Comparison of ENCODE assay signal across 16 mouse cellular contexts in the genomic region with DNA sequence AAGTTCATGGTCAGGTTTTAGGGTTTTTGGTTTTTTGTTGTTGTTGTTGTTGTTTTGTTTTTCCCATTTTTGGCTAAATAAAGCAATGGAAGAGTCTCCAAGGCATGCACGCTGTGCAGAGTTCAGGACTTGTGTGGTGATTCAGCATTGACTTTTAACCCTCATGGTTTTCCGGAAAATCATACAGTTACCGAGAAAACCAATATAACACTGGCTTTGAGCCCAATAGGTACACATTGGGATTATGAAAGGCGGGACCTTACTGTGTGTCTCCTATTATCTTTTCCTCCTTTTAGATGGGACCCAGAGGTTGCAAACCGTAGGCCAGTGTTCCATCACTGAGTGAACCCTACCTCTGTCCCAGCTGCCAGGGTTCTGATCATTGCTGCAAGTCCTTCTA.
"Had no signal": no experiment of that assay in that cellular context is flagged by ENCODE, and none has a peak within 500 bp of the region (broad histone marks: within the 10 kb centered on the region; RNA-seq: fewer than 3 reads in every experiment).

No protein-coding gene starts in this region.

- H3K27me3 ChIP-seq: limb, embryonic 12.5 days; limb, embryonic 15.5 days; lung, embryonic 15.5 days; megakaryocyte, embryonic 14.5 days had no signal

- H3K27ac ChIP-seq: limb, embryonic 12.5 days; limb, embryonic 15.5 days; liver, embryonic 14.5 days; lung, embryonic 15.5 days had no signal

- H3K9ac ChIP-seq: limb, embryonic 12.5 days; limb, embryonic 15.5 days; liver, embryonic 14.5 days; lung, embryonic 15.5 days had no signal

- H3K36me3 ChIP-seq: limb, embryonic 12.5 days; limb, embryonic 15.5 days; lung, embryonic 15.5 days had no signal

- H3K9me3 ChIP-seq: limb, embryonic 12.5 days; limb, embryonic 15.5 days; megakaryocyte, embryonic 14.5 days had no signal

- H3K4me2 ChIP-seq: limb, embryonic 12.5 days; limb, embryonic 15.5 days; lung, embryonic 15.5 days; midbrain, embryonic 11.5 days had no signal

- H3K4me3 ChIP-seq: limb, embryonic 12.5 days; limb, embryonic 15.5 days; lung, embryonic 15.5 days; megakaryocyte, embryonic 14.5 days had no signal

- H3K4me1 ChIP-seq: limb, embryonic 12.5 days; limb, embryonic 15.5 days; lung, embryonic 15.5 days had no signal

- DNase-seq: kidney, adult 9 months; kidney, postnatal 14 days; kidney, postnatal 4 days; left cerebral cortex, postnatal 4 days; lung, adult 18-20 months; lung, postnatal 10 days; lung, postnatal 36 days; midbrain, embryonic 14.5 days; thymus, adult 18-20 months; thymus, postnatal 36 days had no signal
